Mouse (Mus musculus) limb, embryonic 11.5 days (tissue): ENCODE measurements around the gene Ctnnal1. TPM values are rescaled to one million over a fixed set of nuclear protein-coding genes. Genes with fewer than 3 reads are reported as not detected.

Experiments used
- ATAC-seq: fragments of 200-750 bp; cut with Nextera tagmentation; 2 replicates; pipeline ENCODE4 v1.8.0; 2017; ENCODE audit warnings: low read depth; ENCODE audit not compliant: insufficient number of reproducible peaks, low FRiP score, low TSS enrichment
- DNase-seq: peaks from one replicate; pipeline ENCODE4 v3.0.0-alpha.2; 2015; ENCODE audit warnings: low spot score
- H3K27ac ChIP-seq: fragments of 300-500 bp; sonication (generic); replicated peaks from 2 replicates; pipeline ENCODE4 v1.5.1; 2014; ENCODE audit warnings: low read depth, mild to moderate bottlenecking, low read length
- H3K27me3 ChIP-seq: fragments of 300-500 bp; sonication (generic); 2 replicates; pipeline ENCODE4 v1.6.1; 2014; ENCODE audit warnings: mild to moderate bottlenecking, low read length, mixed read lengths; ENCODE audit not compliant: control insufficient read depth, insufficient read depth
- H3K36me3 ChIP-seq: fragments of 300-500 bp; sonication (generic); 2 replicates; pipeline ENCODE4 v1.6.1; 2014; ENCODE audit warnings: mild to moderate bottlenecking, low read length, moderate library complexity, mixed read lengths; ENCODE audit not compliant: control insufficient read depth, insufficient read depth
- H3K4me1 ChIP-seq: fragments of 300-500 bp; sonication (generic); 2 replicates; pipeline ENCODE4 v1.6.1; 2014; ENCODE audit warnings: low read length, mixed read lengths; ENCODE audit not compliant: control insufficient read depth, insufficient read depth
- H3K4me2 ChIP-seq: fragments of 300-500 bp; sonication (generic); 2 replicates; pipeline ENCODE4 v1.6.1; 2014; ENCODE audit warnings: low read depth, mild to moderate bottlenecking, moderate library complexity; ENCODE audit not compliant: severe bottlenecking
- H3K4me3 ChIP-seq: fragments of 300-500 bp; sonication (generic); 2 replicates; pipeline ENCODE4 v1.5.1; 2014; ENCODE audit warnings: low read depth, low read length
- H3K9ac ChIP-seq: fragments of 300-500 bp; sonication (generic); 2 replicates; pipeline ENCODE4 v1.6.1; 2014; ENCODE audit warnings: mild to moderate bottlenecking, low read length
- H3K9me3 ChIP-seq: fragments of 300-500 bp; sonication (generic); 2 replicates; pipeline ENCODE4 v1.6.1; 2016; ENCODE audit warnings: low read length; ENCODE audit not compliant: control insufficient read depth
- WGBS: fragments of 180-500 bp; shearing (Covaris S2); extraction: QIAGEN DNeasy Blood & Tissue Kit; methylation state at CpG from one replicate; pipeline ENCODE4 v1.1.7; 2014; 5-methylcytosine and 5-hydroxymethylcytosine counted together
- microRNA counts: library from miRNA; unstranded; fragments of <30 nt; microRNA quantifications from one replicate; lab custom pipeline; 2016
- microRNA-seq: library from miRNA; unstranded; fragments of <30 nt; microRNA quantifications from one replicate; pipeline ENCODE4, GENCODE M21; 2016
- polyA plus RNA-seq: library from polyadenylated mRNA; unstranded; fragments of >200 nt; fragmentation: Nextera tagmentation; extraction: Ambion mirVana; gene quantifications from 2 replicates; pipeline ENCODE4 v1.2.1, GENCODE M21; 2014

Ctnnal1 gene
- polyA plus RNA-seq, 1 experiment from 2014 or later: 36.2 TPM

DNA sequence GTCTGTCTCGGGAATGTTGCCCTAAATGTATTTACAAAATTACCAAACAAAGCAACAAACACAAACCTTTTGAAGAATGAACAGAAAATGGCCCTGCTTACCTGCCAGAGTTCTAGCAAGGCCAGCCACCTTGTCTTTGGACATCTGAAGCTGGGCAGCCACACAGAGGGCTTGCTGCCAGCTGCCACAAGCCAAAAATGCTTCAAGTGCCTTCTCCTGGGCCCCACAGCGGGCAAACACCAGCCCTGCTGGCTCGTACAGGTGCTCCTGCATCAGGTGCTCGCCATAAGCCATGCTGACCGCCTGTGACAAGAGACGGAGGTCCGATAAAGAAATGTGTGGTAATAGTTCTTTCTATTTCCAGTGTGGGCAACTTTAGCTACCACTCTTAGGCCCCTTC, 96.1 kb downstream of the Ctnnal1 start:
- no peak for ATAC-seq
- H3K27ac ChIP-seq: no peak overlapping the region
- no peak for DNase-seq
- H3K9me3 ChIP-seq: no peaks in the 10 kb centered on the region
- 92% methylated on average over 7 of the region's 7 CpGs for WGBS
- no peaks in the 10 kb centered on the region for H3K4me1 ChIP-seq
- H3K27me3 ChIP-seq: no peaks in the 10 kb centered on the region
- H3K4me3 ChIP-seq: no peak overlapping the region
- no peak overlapping the region for H3K9ac ChIP-seq
- peaks cover 17% of the 10 kb centered on the region for H3K36me3 ChIP-seq
- no peak overlapping the region for H3K4me2 ChIP-seq

DNA sequence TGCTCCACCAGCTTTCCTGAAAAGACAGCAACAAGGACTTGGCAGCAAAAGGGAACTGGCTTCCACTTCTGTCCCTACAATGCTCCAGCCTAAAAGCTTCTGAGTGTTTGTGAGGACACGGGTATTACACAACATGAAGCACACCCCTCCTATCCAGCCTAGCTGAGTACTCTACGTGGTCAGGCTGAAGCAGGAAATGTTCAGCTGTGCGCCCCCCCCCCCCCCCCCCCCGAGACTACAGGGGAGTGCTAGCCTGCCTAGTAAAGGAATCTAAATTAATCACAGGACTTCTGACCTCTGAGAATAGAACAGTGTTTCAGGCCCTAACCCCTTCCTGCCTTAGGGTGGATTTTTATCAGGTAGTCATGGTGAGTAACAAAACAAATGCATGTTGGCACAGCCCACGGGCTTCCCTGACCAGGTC, 97.1 kb downstream of the Ctnnal1 start:
- ATAC-seq (no peak), DNase-seq (no peak)
- no peak overlapping the region for H3K4me2 ChIP-seq
- no peak overlapping the region for H3K27ac ChIP-seq
- peaks cover 17% of the 10 kb centered on the region for H3K36me3 ChIP-seq
- no peak overlapping the region for H3K4me3 ChIP-seq
- no peak overlapping the region for H3K9ac ChIP-seq
- H3K27me3 ChIP-seq: no peaks in the 10 kb centered on the region
- no peaks in the 10 kb centered on the region for H3K9me3 ChIP-seq
- H3K4me1 ChIP-seq: no peaks in the 10 kb centered on the region
- 72% methylated on average over 5 of the region's 5 CpGs for WGBS

MicroRNAs within 50 kb of the gene (microRNA counts, 519-probe panel; counts per million panel counts)
- microRNA mmu-miR-32 (lab: Ali Mortazavi, UCI): 4,587 counts per million, percentile 72 among the panel's probes with 10 or more counts

Small RNA genes within 50 kb of the gene (microRNA-seq; reads per million reads assigned to microRNA genes)
- 381 reads per million, percentile 65 among the genes with 10 or more reads in this experiment for gene Mir32

Other genes with a start within 250 kb of the Ctnnal1 start
- not detected in 2 replicates for gene Gm26657, start 125.1 kb downstream of the Ctnnal1 start, polyA plus RNA-seq
- not detected in 2 replicates for gene Actl7b, start 123.7 kb downstream of the Ctnnal1 start, polyA plus RNA-seq
- gene Actl7a, start 121.8 kb downstream of the Ctnnal1 start, polyA plus RNA-seq: not detected in 2 replicates
- 101 and 105 TPM in 2 replicates for gene Elp1, start 62.9 kb downstream of the Ctnnal1 start, polyA plus RNA-seq
- 28.6 and 30.5 TPM in 2 replicates for gene Fam206a, start 62.8 kb downstream of the Ctnnal1 start, polyA plus RNA-seq
- 8.8 and 9.4 TPM in 2 replicates for gene Tmem245, start 82.2 kb upstream of the Ctnnal1 start, polyA plus RNA-seq
- 0.43 and 0.51 TPM in 2 replicates for gene Frrs1l, start 125.2 kb upstream of the Ctnnal1 start, polyA plus RNA-seq